Mouse (Mus musculus) stomach, embryonic 15.5 days (tissue): Measurements from ENCODE around the gene Boc. TPM values are rescaled to one million over a fixed set of nuclear protein-coding genes. Genes with fewer than 3 reads are reported as not detected.

Experiments
- ATAC-seq: fragments of 200-750 bp; cut with Nextera tagmentation; 2 replicates; pipeline ENCODE4 v1.8.0; 2017; ENCODE audit warnings: low read depth, moderate number of reproducible peaks, moderate TSS enrichment; ENCODE audit not compliant: insufficient read depth, low FRiP score
- H3K27ac ChIP-seq: fragments of 300-500 bp; sonication (generic); 2 replicates; pipeline ENCODE4 v1.5.1; 2015; ENCODE audit warnings: mild to moderate bottlenecking, inconsistent platforms
- H3K27me3 ChIP-seq: fragments of 300-500 bp; sonication (generic); replicated peaks from 2 replicates; pipeline ENCODE4 v1.6.1; 2015; ENCODE audit warnings: inconsistent platforms
- H3K36me3 ChIP-seq: fragments of 300-500 bp; sonication (generic); 2 replicates; pipeline ENCODE4 v1.6.1; 2015; ENCODE audit warnings: inconsistent platforms
- H3K4me1 ChIP-seq: fragments of 300-500 bp; sonication (generic); 2 replicates; pipeline ENCODE4 v1.6.1; 2015; ENCODE audit warnings: inconsistent platforms
- H3K4me2 ChIP-seq: fragments of 300-500 bp; sonication (generic); 2 replicates; pipeline ENCODE4 v1.6.1; 2015; ENCODE audit warnings: mild to moderate bottlenecking, inconsistent platforms
- H3K4me3 ChIP-seq: fragments of 300-500 bp; sonication (generic); replicated peaks from 2 replicates; pipeline ENCODE4 v1.5.1; 2015; ENCODE audit warnings: inconsistent platforms
- H3K9ac ChIP-seq: fragments of 300-500 bp; sonication (generic); 2 replicates; pipeline ENCODE4 v1.6.1; 2015; ENCODE audit warnings: inconsistent platforms
- H3K9me3 ChIP-seq: fragments of 300-500 bp; sonication (generic); 2 replicates; pipeline ENCODE4 v1.6.1; 2016; ENCODE audit warnings: inconsistent platforms
- WGBS: fragments of 180-500 bp; shearing (Covaris S2); methylation state at CpG from one replicate; pipeline ENCODE4 v1.1.7; 2015; 5-methylcytosine and 5-hydroxymethylcytosine counted together
- polyA plus RNA-seq: library from polyadenylated mRNA; unstranded; fragments of >200 nt; fragmentation: Nextera tagmentation; extraction: Ambion mirVana; gene quantifications from 2 replicates; pipeline ENCODE4 v1.2.1, GENCODE M21; 2015

Gene Boc
- polyA plus RNA-seq, 1 experiment from 2014 or later: 12.6 TPM

DNA sequence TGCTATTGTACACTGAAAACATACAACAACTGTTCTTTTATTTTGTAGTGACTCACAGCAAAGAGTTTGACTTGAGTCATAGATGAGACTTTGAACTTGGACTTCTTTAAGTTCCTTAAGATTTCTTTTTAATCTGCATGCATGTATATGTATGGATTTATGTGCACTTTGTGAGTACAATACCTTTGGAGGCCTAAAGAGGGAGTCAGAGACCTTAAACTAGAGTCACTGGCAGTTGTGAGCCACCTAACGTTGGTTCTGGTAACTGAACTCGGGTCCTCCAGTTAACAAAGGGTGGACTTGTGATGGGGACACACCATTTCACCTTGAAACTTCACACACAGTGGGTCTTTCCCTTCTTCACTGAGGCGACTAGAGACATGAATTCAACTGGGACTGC lies 60.2 kb downstream of the Boc start:
- H3K4me3 ChIP-seq: no peak overlapping the region
- H3K4me2 ChIP-seq: no peak overlapping the region
- peaks cover 31% of the 10 kb centered on the region for H3K36me3 ChIP-seq
- no peak overlapping the region for H3K9ac ChIP-seq
- no peaks in the 10 kb centered on the region for H3K9me3 ChIP-seq
- H3K27ac ChIP-seq: no peak overlapping the region
- WGBS: 84% methylated on average over 3 of the region's 3 CpGs
- H3K4me1 ChIP-seq: peaks cover 17% of the 10 kb centered on the region
- ATAC-seq: no peak
- no peaks in the 10 kb centered on the region for H3K27me3 ChIP-seq

DNA sequence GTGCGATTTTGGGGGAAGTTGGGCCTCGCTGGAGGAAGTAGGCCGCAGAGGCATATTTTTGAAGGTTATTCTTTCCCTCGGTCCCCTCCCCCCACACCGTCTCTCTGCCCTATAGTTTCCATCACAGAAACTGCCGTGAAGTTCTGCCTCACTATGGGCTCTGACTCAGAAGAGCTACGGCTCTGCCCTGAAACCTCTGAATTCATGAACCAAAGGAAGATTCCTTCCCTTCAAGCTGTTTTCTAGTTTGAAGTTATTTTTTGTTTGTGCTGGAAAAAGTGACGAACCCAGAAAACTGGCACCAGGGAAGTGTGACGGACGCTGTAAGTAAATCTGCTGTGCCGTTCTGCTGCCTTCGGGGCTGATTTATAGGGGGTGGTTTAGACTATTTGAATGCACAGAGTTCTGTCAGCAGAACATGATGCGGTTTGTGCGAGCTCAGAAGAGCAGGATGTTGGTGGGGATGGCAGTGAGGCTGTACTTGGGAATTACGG lies 61.7 kb downstream of the Boc start:
- no peak overlapping the region for H3K4me3 ChIP-seq
- H3K9me3 ChIP-seq: no peaks in the 10 kb centered on the region
- H3K27ac ChIP-seq: no peak overlapping the region
- no peak overlapping the region for H3K4me2 ChIP-seq
- ATAC-seq: no peak
- peaks cover 31% of the 10 kb centered on the region for H3K36me3 ChIP-seq
- peaks cover 13% of the 10 kb centered on the region; the same call in 1 of the 2 replicates for H3K4me1 ChIP-seq
- H3K9ac ChIP-seq: no peak overlapping the region
- no peaks in the 10 kb centered on the region for H3K27me3 ChIP-seq
- WGBS: 73% methylated on average over 15 of the region's 15 CpGs

DNA sequence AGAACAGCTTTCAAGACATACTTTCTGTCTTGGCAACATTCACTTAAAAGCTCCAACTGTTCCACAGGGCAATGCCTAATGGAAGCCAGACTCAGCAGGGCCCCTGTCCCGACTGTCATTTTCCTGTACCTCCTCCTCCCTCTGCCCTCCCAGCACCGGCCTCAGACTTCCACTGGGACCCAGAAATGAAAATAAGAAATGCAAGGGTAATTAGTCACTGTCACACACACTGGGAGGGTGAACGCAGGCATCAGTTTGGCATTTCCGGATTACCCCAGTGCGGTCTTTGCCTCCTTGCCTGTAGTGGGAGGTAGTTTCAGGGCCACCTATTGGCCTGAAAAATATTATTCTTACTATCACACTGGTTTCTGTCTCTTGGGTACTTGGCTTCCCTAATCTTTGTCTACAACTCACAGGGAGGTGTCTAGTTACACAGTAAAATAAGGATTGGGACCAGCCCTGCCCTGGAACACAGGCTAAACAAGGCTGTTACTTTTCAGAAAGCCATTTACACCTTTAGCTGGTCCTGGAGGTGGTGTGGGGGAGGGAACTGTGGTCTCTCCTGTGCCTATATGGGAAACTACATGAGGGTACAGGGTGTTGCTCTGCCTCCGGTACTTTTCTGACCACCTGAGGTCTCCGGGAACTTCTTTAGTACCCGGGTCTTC lies 64.1 kb downstream of the Boc start:
- Histone ChIP-seq H3K9me3 (no peaks in the 10 kb centered on the region), H3K27me3 (no peaks in the 10 kb centered on the region), H3K4me1 (peaks cover 13% of the 10 kb centered on the region; the same call in 1 of the 2 replicates), H3K9ac (no peak overlapping the region), H3K36me3 (peaks cover 25% of the 10 kb centered on the region), H3K4me3 (no peak overlapping the region), H3K27ac (peak overlapping the region; percentile 64), H3K4me2 (no peak overlapping the region)
- WGBS: 35% methylated on average over 8 of the region's 8 CpGs
- ATAC-seq: peak; percentile 11; the same call in 1 of the 2 replicates

DNA sequence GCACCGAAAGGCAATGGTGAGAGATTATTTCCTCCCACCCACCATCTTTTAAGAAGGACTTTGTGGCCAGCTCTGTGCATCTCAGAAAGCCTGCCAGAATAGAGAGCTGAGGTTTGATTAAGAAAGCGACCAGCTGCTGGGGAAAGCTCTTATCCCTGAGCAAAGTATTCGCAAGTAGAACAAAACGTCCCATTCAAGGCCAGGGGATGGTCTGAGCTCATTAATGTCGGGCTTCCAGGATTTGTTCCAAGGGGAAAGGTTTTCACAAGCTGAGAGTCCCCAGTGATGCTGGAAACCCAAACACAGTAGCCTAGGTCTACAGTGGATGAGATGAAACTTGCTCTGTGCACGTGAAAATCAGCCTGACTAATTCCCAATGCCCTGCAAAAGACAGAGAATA lies 64.8 kb downstream of the Boc start:
- H3K9ac ChIP-seq: no peak overlapping the region
- H3K4me3 ChIP-seq: no peak overlapping the region
- peak; percentile 47; the same call in 1 of the 2 replicates for ATAC-seq
- peaks cover 27% of the 10 kb centered on the region for H3K36me3 ChIP-seq
- WGBS: 29% methylated on average over 6 of the region's 6 CpGs
- peak overlapping the region; percentile 64 for H3K27ac ChIP-seq
- H3K4me1 ChIP-seq: peaks cover 13% of the 10 kb centered on the region; the same call in 1 of the 2 replicates
- no peak overlapping the region for H3K4me2 ChIP-seq
- H3K27me3 ChIP-seq: no peaks in the 10 kb centered on the region
- H3K9me3 ChIP-seq: no peaks in the 10 kb centered on the region

DNA sequence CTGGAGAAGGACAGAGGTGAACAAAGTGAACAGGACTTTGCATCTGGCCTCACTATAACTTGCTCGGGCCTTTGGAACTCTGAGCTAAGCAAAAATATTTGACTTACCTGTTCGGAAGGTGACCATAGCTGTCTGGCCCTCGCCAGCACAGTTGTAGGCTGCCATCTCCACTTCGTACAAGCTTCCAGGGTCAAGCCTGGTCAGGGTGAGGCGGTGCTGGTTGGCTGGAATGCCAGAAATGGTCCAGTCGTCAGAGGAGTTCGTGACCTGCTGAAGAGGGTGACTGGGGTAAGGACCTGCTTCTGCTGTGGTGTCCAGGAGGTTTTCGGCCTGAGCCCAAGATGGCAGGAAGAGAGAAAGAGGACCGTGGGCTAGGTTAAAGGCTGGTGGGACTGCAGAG lies 66.0 kb downstream of the Boc start:
- ATAC-seq: no peak

DNA sequence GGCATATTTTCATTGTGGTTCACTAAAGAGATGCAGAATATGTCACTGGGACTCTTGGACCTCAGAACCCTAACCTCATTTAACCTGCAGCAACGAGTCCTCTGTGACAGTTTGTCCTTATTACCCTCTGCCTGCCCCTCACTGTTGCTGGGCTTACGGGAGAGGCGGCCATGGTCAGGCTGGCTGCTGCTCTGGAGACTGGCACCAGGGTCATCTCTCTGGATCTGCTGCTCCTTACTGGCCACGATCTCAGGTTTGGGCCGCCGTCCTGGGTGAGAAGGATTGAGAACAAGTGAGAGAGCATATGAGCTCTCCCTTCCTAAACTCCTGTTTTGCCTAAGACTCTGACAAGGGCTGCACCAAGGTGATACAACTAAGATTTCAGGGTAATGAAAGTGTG lies 66.5 kb downstream of the Boc start:
- Histone ChIP-seq H3K4me3 (no peak overlapping the region), H3K27ac (no peak overlapping the region), H3K27me3 (no peaks in the 10 kb centered on the region), H3K4me2 (no peak overlapping the region), H3K9me3 (no peaks in the 10 kb centered on the region), H3K36me3 (peaks cover 25% of the 10 kb centered on the region), H3K4me1 (peaks cover 13% of the 10 kb centered on the region; the same call in 1 of the 2 replicates), H3K9ac (no peak overlapping the region)
- no peak for ATAC-seq
- WGBS: 87% methylated on average over 6 of the region's 6 CpGs

More for the DNA sequence above, 66.0 kb downstream of the Boc start:
- Histone ChIP-seq H3K36me3 (peaks cover 25% of the 10 kb centered on the region), H3K27ac (no peak overlapping the region), H3K4me1 (peaks cover 13% of the 10 kb centered on the region; the same call in 1 of the 2 replicates), H3K27me3 (no peaks in the 10 kb centered on the region), H3K4me3 (no peak overlapping the region), H3K9me3 (no peaks in the 10 kb centered on the region), H3K4me2 (no peak overlapping the region), H3K9ac (no peak overlapping the region)
- 76% methylated on average over 9 of the region's 9 CpGs for WGBS

DNA sequence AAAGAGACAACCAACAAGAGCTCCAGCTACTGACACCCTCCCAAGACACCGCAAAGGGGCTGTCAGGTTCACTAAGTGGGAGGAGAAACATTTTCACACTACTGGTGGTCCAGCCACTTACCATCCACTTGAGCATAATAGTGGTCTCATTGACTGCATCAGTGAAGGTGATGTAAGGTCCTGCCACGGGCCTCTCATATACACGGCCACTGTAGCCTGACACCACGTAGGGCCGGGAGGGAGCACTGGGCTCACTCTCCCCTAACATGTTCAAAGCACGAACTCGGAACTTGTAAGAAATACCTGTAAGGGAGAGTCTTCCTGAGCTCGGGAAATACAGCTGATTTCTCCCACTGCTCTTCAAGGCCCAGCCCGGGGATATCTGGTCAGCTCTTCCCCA lies 67.6 kb downstream of the Boc start:
- H3K27ac ChIP-seq: no peak overlapping the region
- no peak for ATAC-seq
- peaks cover 27% of the 10 kb centered on the region for H3K36me3 ChIP-seq
- no peak overlapping the region for H3K4me3 ChIP-seq
- H3K9me3 ChIP-seq: no peaks in the 10 kb centered on the region
- no peak overlapping the region for H3K4me2 ChIP-seq
- H3K27me3 ChIP-seq: no peaks in the 10 kb centered on the region
- peaks cover 13% of the 10 kb centered on the region; the same call in 1 of the 2 replicates for H3K4me1 ChIP-seq
- H3K9ac ChIP-seq: no peak overlapping the region
- 83% methylated on average over 9 of the region's 9 CpGs for WGBS

DNA sequence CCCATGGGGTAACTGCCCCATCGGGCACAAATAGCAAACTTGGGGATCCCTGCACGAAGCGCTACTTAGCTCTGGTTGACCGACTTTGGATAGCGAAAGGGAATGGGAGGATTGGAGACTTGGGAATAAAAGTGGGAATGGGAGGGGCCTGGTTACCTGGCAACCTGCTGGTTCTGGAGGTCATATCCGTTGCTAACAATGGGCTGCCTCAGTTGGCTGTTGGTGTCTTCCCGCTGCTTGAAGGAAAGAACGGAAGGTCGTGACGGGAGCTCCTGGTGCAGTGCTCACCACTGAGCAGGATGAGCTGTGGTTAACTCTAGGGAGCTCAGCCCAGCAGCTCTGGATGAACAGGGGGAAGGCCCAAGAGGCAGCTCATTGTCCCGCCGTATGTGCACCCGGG lies 71.5 kb downstream of the Boc start:
- no peak for ATAC-seq
- 90% methylated on average over 13 of the region's 13 CpGs for WGBS
- peaks cover 25% of the 10 kb centered on the region for H3K36me3 ChIP-seq

DNA sequence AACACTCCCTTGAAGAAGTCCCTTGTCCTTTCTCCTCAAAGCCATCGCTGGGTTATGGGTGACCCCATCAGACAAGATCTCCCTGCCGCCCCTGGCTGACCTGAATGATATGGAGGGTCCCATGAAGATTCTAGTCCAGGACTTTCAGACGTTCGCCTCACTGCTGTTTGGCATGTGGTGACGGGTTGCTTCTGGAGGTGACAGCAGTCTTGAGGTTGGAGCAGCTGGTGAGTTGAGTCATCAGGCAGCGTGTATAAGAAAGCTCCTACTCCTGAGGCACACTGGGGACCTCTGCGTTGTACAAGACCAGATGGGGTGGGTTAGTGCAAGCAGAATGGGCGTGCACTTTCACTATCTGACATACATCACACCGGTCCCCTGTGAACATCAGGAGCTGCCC lies 72.1 kb downstream of the Boc start:
- Histone ChIP-seq H3K4me1 (peaks cover 5% of the 10 kb centered on the region; the same call in 1 of the 2 replicates), H3K36me3 (peaks cover 19% of the 10 kb centered on the region), H3K9ac (no peak overlapping the region), H3K27me3 (no peaks in the 10 kb centered on the region), H3K4me2 (no peak overlapping the region), H3K4me3 (no peak overlapping the region), H3K9me3 (no peaks in the 10 kb centered on the region), H3K27ac (no peak overlapping the region)
- no peak for ATAC-seq
- 86% methylated on average over 9 of the region's 9 CpGs for WGBS

More for the DNA sequence above, 71.5 kb downstream of the Boc start:
- no peak overlapping the region for H3K27ac ChIP-seq
- H3K9ac ChIP-seq: no peak overlapping the region
- H3K4me1 ChIP-seq: peaks cover 2% of the 10 kb centered on the region; the same call in 1 of the 2 replicates
- H3K27me3 ChIP-seq: no peaks in the 10 kb centered on the region
- H3K4me2 ChIP-seq: no peak overlapping the region
- no peak overlapping the region for H3K4me3 ChIP-seq
- H3K9me3 ChIP-seq: no peaks in the 10 kb centered on the region

DNA sequence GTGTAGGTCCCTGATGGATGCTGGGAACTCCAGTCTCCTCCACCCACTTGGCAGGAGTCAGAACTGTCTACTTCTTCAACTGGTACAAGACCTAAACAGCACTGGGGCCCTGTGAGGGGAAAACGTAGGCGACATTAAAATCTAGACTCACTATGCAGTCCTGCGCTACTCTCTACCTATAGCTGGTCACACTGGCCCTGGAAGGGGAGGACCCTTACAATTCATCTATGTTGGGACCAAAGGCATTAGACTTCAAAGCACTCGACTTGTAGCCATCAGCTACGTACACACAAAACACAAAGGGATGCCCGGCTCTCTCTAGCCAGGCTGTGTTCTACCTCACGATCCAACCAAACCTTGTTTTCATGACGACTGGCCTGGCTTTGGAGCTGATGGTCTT lies 73.0 kb downstream of the Boc start:
- no peaks in the 10 kb centered on the region for H3K27me3 ChIP-seq
- H3K27ac ChIP-seq: no peak overlapping the region
- H3K4me2 ChIP-seq: no peak overlapping the region
- no peak overlapping the region for H3K9ac ChIP-seq
- WGBS: 77% methylated on average over 8 of the region's 8 CpGs
- H3K36me3 ChIP-seq: peaks cover 12% of the 10 kb centered on the region
- no peak overlapping the region for H3K4me3 ChIP-seq
- no peaks in the 10 kb centered on the region for H3K9me3 ChIP-seq
- peaks cover 8% of the 10 kb centered on the region; the same call in 1 of the 2 replicates for H3K4me1 ChIP-seq
- no peak for ATAC-seq

DNA sequence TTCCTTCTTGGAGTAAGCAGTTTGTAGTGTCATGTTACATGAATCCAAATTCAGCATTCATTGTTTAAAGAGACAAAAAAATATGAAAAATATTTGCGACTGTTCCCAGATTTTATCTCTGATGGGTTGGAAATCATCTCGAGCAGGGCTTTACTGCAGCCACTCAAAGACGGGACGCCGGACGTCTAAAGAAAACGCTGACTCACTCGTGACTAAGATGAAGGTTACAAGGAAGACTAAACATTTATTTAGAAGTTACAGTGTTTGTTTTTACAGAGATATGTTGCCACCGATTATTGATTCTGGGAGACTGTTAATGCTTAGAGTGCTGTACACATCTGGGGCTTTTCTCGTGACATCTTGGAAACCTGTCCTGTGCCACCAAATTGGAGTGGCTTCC lies 73.9 kb downstream of the Boc start:
- Histone ChIP-seq H3K27ac (no peak overlapping the region), H3K4me1 (peaks cover 9% of the 10 kb centered on the region; the same call in 1 of the 2 replicates), H3K36me3 (peaks cover 12% of the 10 kb centered on the region), H3K9ac (no peak overlapping the region), H3K9me3 (no peaks in the 10 kb centered on the region), H3K4me2 (no peak overlapping the region), H3K27me3 (no peaks in the 10 kb centered on the region), H3K4me3 (no peak overlapping the region)
- ATAC-seq: no peak
- WGBS: 46% methylated on average over 10 of the region's 10 CpGs

DNA sequence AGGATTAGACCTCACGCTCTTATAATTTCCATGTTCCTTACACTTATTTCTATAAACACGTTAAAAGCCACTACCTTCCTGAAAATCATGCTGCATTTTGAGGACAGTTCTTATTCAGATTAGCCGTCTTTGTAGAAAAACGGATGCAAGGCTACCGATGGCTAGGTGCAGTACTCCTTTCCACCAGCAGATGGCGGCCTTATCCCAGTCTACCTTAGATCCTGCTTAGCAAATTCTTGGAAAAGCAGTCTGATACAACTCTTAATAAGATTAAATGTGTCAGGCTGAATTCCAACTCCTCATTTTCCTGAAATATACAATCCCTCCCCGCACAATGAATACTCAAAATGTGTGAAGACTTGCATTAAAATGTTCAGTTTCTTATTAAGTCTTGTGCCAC lies 74.6 kb downstream of the Boc start:
- ATAC-seq: no peak
- no peaks in the 10 kb centered on the region for H3K9me3 ChIP-seq
- no peak overlapping the region for H3K4me3 ChIP-seq
- peaks cover 9% of the 10 kb centered on the region; the same call in 1 of the 2 replicates for H3K4me1 ChIP-seq
- peaks cover 7% of the 10 kb centered on the region; the same call in 1 of the 2 replicates for H3K36me3 ChIP-seq
- no peak overlapping the region for H3K9ac ChIP-seq
- no peaks in the 10 kb centered on the region for H3K27me3 ChIP-seq
- no peak overlapping the region for H3K4me2 ChIP-seq
- 5% methylated on average over 7 of the region's 7 CpGs for WGBS
- H3K27ac ChIP-seq: no peak overlapping the region
